Mouse (Mus musculus) intestine, embryonic 15.5 days (tissue): ENCODE results near the gene Zcchc24. TPM values are rescaled to one million over a fixed set of nuclear protein-coding genes. Genes with fewer than 3 reads are reported as not detected.

Experiments
- ATAC-seq: fragments of 200-750 bp; cut with Nextera tagmentation; 2 replicates; pipeline ENCODE4 v1.8.0; 2017; ENCODE audit warnings: moderate TSS enrichment, moderate library complexity
- H3K27ac ChIP-seq: fragments of 300-500 bp; sonication (generic); 2 replicates; pipeline ENCODE4 v1.5.1; 2015; ENCODE audit warnings: mild to moderate bottlenecking, inconsistent platforms
- H3K27me3 ChIP-seq: fragments of 300-500 bp; sonication (generic); replicated peaks from 2 replicates; pipeline ENCODE4 v1.6.1; 2015; ENCODE audit warnings: inconsistent platforms
- H3K36me3 ChIP-seq: fragments of 300-500 bp; sonication (generic); 2 replicates; pipeline ENCODE4 v1.6.1; 2015; ENCODE audit warnings: inconsistent platforms
- H3K4me1 ChIP-seq: fragments of 300-500 bp; sonication (generic); replicated peaks from 2 replicates; pipeline ENCODE4 v1.6.1; 2015; ENCODE audit warnings: inconsistent platforms
- H3K4me2 ChIP-seq: fragments of 300-500 bp; sonication (generic); replicated peaks from 2 replicates; pipeline ENCODE4 v1.6.1; 2015; ENCODE audit warnings: mild to moderate bottlenecking, inconsistent platforms
- H3K4me3 ChIP-seq: fragments of 300-500 bp; sonication (generic); replicated peaks from 2 replicates; pipeline ENCODE4 v1.5.1; 2015; ENCODE audit warnings: inconsistent platforms
- H3K9ac ChIP-seq: fragments of 300-500 bp; sonication (generic); 2 replicates; pipeline ENCODE4 v1.6.1; 2015; ENCODE audit warnings: inconsistent platforms
- H3K9me3 ChIP-seq: fragments of 300-500 bp; sonication (generic); 2 replicates; pipeline ENCODE4 v1.6.1; 2016; ENCODE audit warnings: inconsistent platforms
- WGBS: fragments of 180-500 bp; shearing (Covaris S2); methylation state at CpG from one replicate; pipeline ENCODE4 v1.1.7; 2015; 5-methylcytosine and 5-hydroxymethylcytosine counted together
- polyA plus RNA-seq: library from polyadenylated mRNA; unstranded; fragments of >200 nt; fragmentation: Nextera tagmentation; extraction: Ambion mirVana; gene quantifications from 2 replicates; pipeline ENCODE4 v1.2.1, GENCODE M21; 2015

The Zcchc24 gene
- polyA plus RNA-seq, 1 experiment from 2014 or later = 21.0 TPM

- peaks cover 54% of the 10 kb centered on the region for H3K4me1 ChIP-seq
- no peaks in the 10 kb centered on the region for H3K27me3 ChIP-seq
- H3K4me3 ChIP-seq = no peak overlapping the region
- peak overlapping the region; percentile 57 for H3K27ac ChIP-seq
- no peak overlapping the region for H3K9ac ChIP-seq
- WGBS = 37% methylated on average over 19 of the region's 19 CpGs
- H3K4me2 ChIP-seq = peak overlapping the region; percentile 29
- H3K36me3 ChIP-seq = no peaks in the 10 kb centered on the region
- H3K9me3 ChIP-seq = no peaks in the 10 kb centered on the region
- ATAC-seq = peak; percentile 89
These were observed 14.0 kb downstream of the Zcchc24 start for GRCm38 (mm10) chr14:25754531-25755484.

- Histone ChIP-seq H3K4me3 (no peak overlapping the region), H3K4me1 (peaks cover 50% of the 10 kb centered on the region), H3K36me3 (no peaks in the 10 kb centered on the region), H3K9me3 (no peaks in the 10 kb centered on the region), H3K9ac (no peak overlapping the region), H3K27me3 (no peaks in the 10 kb centered on the region), H3K4me2 (no peak overlapping the region), H3K27ac (0 out of 2 replicates have a peak overlapping the region, but pooled peaks have one; percentile 1)
- ATAC-seq = no peak
- 47% methylated on average over 5 of the region's 5 CpGs for whole genome bisulfite sequencing
These were observed 15.8 kb downstream of the Zcchc24 start for GRCm38 (mm10) chr14:25753021-25753420.

GRCm38 (mm10) chr14:25751067-25751466 is 17.8 kb downstream of the Zcchc24 start:
- Histone ChIP-seq H3K4me1 (peaks cover 37% of the 10 kb centered on the region), H3K9me3 (no peaks in the 10 kb centered on the region), H3K27ac (no peak overlapping the region), H3K36me3 (no peaks in the 10 kb centered on the region), H3K4me2 (no peak overlapping the region), H3K4me3 (no peak overlapping the region), H3K9ac (no peak overlapping the region), H3K27me3 (no peaks in the 10 kb centered on the region)
- no peak for ATAC-seq
- WGBS = 75% methylated on average over 5 of the region's 5 CpGs

- Histone ChIP-seq H3K9me3 (no peaks in the 10 kb centered on the region), H3K27ac (no peak overlapping the region), H3K27me3 (no peaks in the 10 kb centered on the region), H3K4me1 (peaks cover 38% of the 10 kb centered on the region), H3K36me3 (no peaks in the 10 kb centered on the region), H3K4me2 (no peak overlapping the region), H3K4me3 (no peak overlapping the region), H3K9ac (no peak overlapping the region)
- WGBS = 83% methylated on average over 2 of the region's 2 CpGs
- no peak for ATAC-seq
These were observed 18.3 kb downstream of the Zcchc24 start for GRCm38 (mm10) chr14:25750448-25751015.

GRCm38 (mm10) chr14:25749143-25749909 is 19.5 kb downstream of the Zcchc24 start:
- no peak overlapping the region for H3K9ac ChIP-seq
- no peaks in the 10 kb centered on the region for H3K27me3 ChIP-seq
- no peaks in the 10 kb centered on the region for H3K36me3 ChIP-seq
- no peak overlapping the region for H3K4me3 ChIP-seq
- 50% methylated on average over 13 of the region's 13 CpGs for WGBS
- H3K4me2 ChIP-seq = no peak overlapping the region
- no peaks in the 10 kb centered on the region for H3K9me3 ChIP-seq
- no peak overlapping the region for H3K27ac ChIP-seq
- ATAC-seq = no peak
- peaks cover 32% of the 10 kb centered on the region for H3K4me1 ChIP-seq

GRCm38 (mm10) chr14:25747996-25748756 is 20.7 kb downstream of the Zcchc24 start:
- no peak overlapping the region for H3K4me2 ChIP-seq
- H3K4me3 ChIP-seq = no peak overlapping the region
- H3K4me1 ChIP-seq = peaks cover 28% of the 10 kb centered on the region
- no peak overlapping the region for H3K9ac ChIP-seq
- no peak for ATAC-seq
- H3K27ac ChIP-seq = no peak overlapping the region
- no peaks in the 10 kb centered on the region for H3K36me3 ChIP-seq
- 67% methylated on average over 7 of the region's 7 CpGs for WGBS
- no peaks in the 10 kb centered on the region for H3K27me3 ChIP-seq
- no peaks in the 10 kb centered on the region for H3K9me3 ChIP-seq

GRCm38 (mm10) chr14:25746971-25747945 is 21.6 kb downstream of the Zcchc24 start:
- Histone ChIP-seq H3K27me3 (no peaks in the 10 kb centered on the region), H3K9me3 (no peaks in the 10 kb centered on the region), H3K9ac (no peak overlapping the region), H3K4me1 (peaks cover 28% of the 10 kb centered on the region), H3K27ac (no peak overlapping the region), H3K36me3 (no peaks in the 10 kb centered on the region), H3K4me2 (no peak overlapping the region), H3K4me3 (no peak overlapping the region)
- ATAC-seq = no peak
- 61% methylated on average over 21 of the region's 21 CpGs for WGBS

GRCm38 (mm10) chr14:25746371-25746770 is 22.5 kb downstream of the Zcchc24 start:
- ATAC-seq = no peak
- H3K9ac ChIP-seq = no peak overlapping the region
- no peaks in the 10 kb centered on the region for H3K9me3 ChIP-seq
- no peak overlapping the region for H3K4me3 ChIP-seq
- no peaks in the 10 kb centered on the region for H3K27me3 ChIP-seq
- peaks cover 28% of the 10 kb centered on the region for H3K4me1 ChIP-seq
- H3K4me2 ChIP-seq = no peak overlapping the region
- H3K27ac ChIP-seq = no peak overlapping the region
- H3K36me3 ChIP-seq = no peaks in the 10 kb centered on the region
- 94% methylated on average over 6 of the region's 6 CpGs for WGBS

GRCm38 (mm10) chr14:25745365-25746184 is 23.3 kb downstream of the Zcchc24 start:
- no peak overlapping the region for H3K4me2 ChIP-seq
- no peaks in the 10 kb centered on the region for H3K36me3 ChIP-seq
- H3K9me3 ChIP-seq = no peaks in the 10 kb centered on the region
- WGBS = 50% methylated on average over 11 of the region's 11 CpGs
- H3K4me1 ChIP-seq = peaks cover 28% of the 10 kb centered on the region
- H3K27ac ChIP-seq = peak overlapping the region; percentile 56; the same call in 1 of the 2 replicates
- ATAC-seq = peak; percentile 55
- H3K9ac ChIP-seq = no peak overlapping the region
- no peaks in the 10 kb centered on the region for H3K27me3 ChIP-seq
- no peak overlapping the region for H3K4me3 ChIP-seq

- Histone ChIP-seq H3K4me2 (no peak overlapping the region), H3K9me3 (no peaks in the 10 kb centered on the region), H3K9ac (no peak overlapping the region), H3K4me1 (peaks cover 33% of the 10 kb centered on the region), H3K4me3 (no peak overlapping the region), H3K27me3 (no peaks in the 10 kb centered on the region), H3K36me3 (no peaks in the 10 kb centered on the region), H3K27ac (no peak overlapping the region)
- WGBS = 92% methylated on average over 5 of the region's 5 CpGs
- ATAC-seq = no peak
These were observed 25.9 kb downstream of the Zcchc24 start for GRCm38 (mm10) chr14:25742943-25743342.
